Mouse (Mus musculus): ENCODE results near the gene Trmt6.

DNA sequence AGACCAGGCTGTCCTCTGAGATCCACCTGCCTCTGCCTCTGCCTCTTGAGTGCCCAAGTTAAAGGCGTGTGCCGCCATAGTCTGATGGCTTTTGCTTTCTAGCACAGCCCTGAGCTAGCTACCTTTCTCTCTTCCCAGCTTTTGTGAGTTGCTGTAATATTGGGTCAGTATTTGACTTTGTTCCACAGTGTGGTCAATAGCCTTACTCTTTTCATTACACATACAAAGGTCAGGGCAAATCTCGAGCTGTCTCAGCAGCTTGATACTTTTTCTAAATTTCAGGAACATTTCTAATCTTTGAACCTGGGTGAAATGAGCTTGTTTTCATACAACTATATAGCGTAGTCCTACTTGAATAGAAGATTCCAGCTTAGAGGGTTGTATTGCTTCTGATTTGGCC, 32.5 kb upstream of the Trmt6 start:
- TF ChIP-seq CTCF (conservative IDR thresholded peaks at IDR 0.05; ENCODE audit: insufficient read depth, insufficient read length, low read depth, low read length) = no peak
- no peak for TF ChIP-seq POLR2A (IDR thresholded peaks at IDR 0.05; ENCODE audit: low read depth, low read length)
